Mouse (Mus musculus): ENCODE measurements at regions not wholly inside any gene's neighbourhood (a gene's known extent, or its start where the extent isn't known, plus 50 kb on each side); places are given as distances from the start of the nearest gene placed in this dataset.
"Not testable (repeated sequence)": the region's sequence is repeated elsewhere in the genome, so short reads cannot be mapped to it uniquely, and the experiment has no call there.

DNA sequence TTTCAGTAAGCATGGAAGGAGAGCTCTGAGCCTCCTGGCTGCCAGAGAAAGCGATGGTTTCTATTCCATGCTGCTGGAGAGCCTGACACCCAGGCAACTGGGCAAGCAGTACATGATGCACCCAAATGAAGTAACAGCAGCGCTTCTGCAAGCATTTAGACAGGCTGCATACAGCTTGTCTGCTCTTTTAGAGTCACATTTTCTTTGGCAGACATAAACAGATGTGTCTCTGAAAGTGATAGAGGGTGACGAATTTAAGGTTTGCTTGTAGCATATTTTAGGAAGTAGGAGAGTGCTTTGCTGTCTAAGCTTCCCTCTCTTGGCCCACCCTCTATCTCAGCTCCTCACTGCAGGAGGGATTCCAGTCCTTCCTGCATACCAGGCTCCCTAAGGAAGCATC lies 384.0 kb upstream of the Klhl29 start:
- no peak for DNase-seq

- DNase-seq, result no peak
These were observed 382.3 kb upstream of the Klhl29 start for GRCm38 (mm10) chr12:5757766-5758165.

DNA sequence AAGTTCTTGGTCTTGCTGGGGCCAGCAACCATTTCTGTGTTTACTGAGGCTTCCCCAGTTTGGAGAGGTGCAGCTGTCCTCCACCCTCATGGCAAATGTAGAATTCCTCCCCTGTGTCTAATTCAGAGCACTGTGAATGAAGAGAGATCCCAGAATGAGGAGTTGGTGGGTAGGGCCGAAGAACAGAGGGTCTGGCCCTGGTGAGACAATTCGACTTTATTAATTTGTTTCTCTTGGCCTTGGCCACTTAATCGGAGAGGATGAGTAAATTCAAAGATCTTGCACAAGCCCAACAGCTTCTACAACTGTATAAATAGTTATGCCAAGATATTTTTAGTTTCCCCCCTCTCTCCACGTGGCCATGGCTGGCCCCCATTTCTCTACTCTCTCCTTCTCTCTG lies 381.9 kb upstream of the Klhl29 start:
- no peak for DNase-seq

DNA sequence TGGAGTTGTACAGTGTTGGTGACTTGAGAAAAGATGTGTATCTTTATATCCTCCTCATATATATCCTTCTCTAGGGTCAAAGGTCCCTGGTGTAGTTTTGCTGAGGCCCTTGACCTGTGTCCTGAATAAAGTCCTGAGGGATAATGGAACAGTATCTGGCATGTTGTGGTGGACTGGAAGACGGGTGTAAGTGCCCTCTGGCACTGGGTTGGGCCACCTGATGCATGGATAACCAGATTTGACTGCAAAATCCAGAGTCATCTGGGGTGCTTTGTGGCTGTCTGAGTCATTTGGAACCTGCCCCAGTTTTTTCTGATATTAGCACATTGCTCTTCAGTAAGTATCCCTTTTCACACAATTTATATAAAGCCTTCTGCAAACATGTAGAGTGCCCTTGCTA lies 378.3 kb upstream of the Klhl29 start:
- no peak for DNase-seq

GRCm38 (mm10) chr12:5744086-5744709 lies 368.7 kb upstream of the Klhl29 start:
- DNase-seq, result no peak

DNA sequence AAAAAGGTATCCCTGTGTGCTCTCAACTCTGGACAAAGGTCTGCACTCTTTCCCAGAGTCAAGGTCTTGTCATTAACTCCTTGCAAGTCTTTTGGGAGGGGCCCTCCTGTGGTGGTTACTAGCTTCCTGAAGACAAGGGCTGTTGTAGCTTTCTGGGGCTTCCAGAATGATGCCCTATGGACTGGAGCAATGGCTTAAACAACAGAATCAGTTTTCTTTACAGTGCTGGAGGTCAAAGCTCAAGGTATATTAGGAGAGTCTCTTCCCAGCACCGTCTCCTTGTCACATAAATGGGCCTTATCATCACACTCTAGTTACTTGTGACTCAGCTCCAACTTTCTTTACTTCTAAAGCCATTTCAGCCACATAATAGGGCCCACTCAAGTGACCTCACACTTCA lies 360.6 kb upstream of the Klhl29 start:
- no peak for DNase-seq

GRCm38 (mm10) chr12:5734902-5735301 lies 359.4 kb upstream of the Klhl29 start:
- no peak for DNase-seq

GRCm38 (mm10) chr12:5723113-5723512 lies 347.6 kb upstream of the Klhl29 start:
- DNase-seq, result no peak

DNA sequence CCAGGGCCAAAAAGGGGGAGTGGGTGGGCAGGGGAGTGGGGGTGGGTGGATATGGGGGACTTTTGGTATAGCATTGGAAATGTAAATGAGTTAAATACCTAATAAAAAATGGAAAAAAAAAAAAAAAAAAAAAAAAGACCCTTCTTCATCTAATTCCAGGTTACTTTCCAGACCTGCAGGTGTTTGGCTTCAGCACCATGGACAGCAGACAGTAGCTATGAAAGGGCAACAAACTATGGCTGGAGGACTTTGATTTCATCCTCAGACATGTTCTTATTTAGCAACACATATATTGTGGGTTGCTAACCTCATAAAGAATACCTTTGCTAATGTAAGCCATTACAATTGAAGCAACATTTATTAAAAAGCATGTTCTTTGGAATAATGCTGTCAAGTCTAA lies 342.0 kb upstream of the Klhl29 start:
- peak; percentile 76 to 77 for DNase-seq

DNA sequence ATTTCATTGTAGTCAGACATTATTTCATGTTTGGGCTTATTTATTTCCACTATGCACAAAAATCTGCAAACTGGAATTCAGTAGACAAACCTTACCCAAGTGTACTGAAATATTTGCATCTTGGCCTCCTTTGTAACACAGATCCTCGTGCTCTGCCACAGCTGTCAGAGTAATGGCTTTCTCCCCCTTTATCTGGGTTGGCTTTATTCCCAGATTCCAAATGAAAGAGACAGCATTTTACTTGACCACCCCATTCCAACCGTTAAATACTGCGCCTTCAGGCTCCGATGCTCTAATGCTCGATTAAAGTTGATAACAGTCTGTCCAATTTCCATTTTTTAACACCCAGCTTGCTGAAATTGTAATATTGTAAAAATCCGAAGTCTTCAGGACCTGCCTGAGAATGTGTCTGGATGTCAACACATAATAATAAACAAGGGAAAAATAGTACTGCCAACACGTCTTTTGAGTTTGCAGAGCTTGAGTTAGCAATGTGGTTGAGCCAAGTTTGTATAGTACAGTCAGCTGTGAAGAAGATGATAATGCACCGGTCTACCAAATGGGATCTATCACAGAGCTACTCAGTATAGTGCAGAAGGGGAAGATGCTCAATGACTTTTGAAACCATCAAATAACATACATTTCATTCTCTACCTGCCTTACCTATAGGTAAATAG lies 323.4 kb upstream of the Klhl29 start:
- DNase-seq, result no peak

GRCm38 (mm10) chr12:5682182-5682581 lies 306.7 kb upstream of the Klhl29 start:
- DNase-seq, result no peak

GRCm38 (mm10) chr12:5678126-5678525 lies 302.6 kb upstream of the Klhl29 start:
- DNase-seq, result not testable (repeated sequence)

GRCm38 (mm10) chr12:5668486-5668885 lies 293.0 kb upstream of the Klhl29 start:
- DNase-seq, result no peak

GRCm38 (mm10) chr12:5637571-5638275 lies 262.2 kb upstream of the Klhl29 start:
- DNase-seq, result no peak

DNA sequence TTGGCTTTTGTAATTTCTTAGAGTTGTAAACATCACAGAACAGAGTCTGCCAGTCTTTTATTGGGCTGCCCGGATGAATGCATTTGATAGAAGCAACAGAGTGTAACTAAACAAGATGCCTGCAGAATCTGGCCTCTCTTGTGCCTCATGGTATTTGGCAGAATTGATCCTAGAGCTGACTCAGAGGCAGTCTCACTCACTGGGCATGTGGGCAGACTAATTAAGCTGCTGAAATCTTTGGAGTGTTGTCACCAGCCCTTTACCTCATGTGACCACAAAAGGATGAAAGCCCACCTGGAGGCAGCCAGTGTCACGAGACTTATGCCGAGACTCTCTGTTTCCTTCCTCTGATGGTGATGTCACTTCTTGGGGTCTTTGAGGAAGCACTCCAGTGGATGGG lies 258.5 kb upstream of the Klhl29 start:
- no peak for DNase-seq

DNA sequence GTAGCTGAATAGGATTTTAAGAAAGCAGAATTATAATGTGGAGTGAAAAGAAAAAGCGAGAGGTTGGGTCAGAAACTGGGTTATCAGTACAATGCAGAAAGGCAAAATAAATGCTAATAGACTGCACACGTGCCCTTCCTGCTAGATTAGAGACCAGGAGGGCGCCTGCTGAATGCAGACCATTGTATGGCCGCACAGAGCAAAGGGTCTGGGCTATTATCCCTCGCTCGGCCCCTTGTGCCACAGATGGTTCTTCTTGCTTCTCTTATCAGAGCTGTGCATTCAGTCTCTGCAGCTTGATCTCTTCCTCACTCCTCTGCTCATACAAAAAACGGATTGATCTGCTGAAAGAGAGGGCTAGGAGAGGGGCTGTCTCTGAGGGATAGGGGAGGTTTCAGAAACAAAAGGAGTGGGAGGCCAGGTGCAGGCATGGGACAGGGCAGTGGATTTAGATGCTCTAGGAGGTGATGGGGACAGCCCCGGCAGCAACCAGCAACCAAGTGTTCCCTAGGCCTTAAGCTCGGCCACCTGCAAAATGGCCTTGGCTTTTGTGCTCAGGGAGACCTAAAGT lies 225.7 kb upstream of the Klhl29 start:
- DNase-seq, result no peak

- no peak for DNase-seq
These were observed 223.9 kb upstream of the Klhl29 start for GRCm38 (mm10) chr12:5599426-5599825.

DNA sequence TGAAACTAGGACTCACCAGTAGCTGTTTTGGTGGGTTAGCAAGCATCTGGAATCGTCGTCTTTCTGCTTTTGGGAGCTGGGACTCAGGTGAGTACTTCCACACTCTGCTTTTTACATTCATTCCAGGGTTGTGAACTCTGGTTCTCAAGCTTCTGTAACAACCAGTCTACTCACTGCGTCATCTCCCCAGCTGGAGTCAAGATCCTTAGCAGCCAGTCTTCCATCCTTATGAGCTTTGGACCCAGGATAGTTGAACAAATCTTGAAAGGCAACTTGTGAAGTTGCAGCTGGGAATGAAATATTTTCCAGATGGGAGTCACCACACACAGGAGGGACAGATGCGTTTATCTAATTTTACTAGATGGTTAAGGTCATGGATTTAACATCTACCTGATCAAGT lies 223.5 kb upstream of the Klhl29 start:
- DNase-seq, result no peak

DNA sequence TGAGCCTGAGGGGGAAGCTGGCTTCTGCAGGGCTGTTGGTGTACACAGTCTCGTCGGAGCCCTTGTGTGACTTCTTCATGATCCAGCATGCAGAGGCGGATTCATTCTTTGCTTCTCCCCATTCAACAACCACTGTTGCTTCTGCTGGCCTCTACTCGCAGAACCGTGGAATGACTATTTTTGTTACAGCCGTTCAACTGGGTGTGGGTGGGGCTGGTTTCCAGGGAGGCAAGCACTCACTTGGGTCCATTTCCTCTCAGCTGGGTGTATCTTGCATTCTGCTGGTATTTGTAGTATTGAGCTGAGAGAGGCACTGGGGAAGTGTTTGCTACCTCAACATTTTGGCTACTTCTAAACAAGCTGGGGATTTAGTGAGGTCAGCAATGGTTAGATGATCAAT lies 197.3 kb upstream of the Klhl29 start:
- no peak for DNase-seq

DNA sequence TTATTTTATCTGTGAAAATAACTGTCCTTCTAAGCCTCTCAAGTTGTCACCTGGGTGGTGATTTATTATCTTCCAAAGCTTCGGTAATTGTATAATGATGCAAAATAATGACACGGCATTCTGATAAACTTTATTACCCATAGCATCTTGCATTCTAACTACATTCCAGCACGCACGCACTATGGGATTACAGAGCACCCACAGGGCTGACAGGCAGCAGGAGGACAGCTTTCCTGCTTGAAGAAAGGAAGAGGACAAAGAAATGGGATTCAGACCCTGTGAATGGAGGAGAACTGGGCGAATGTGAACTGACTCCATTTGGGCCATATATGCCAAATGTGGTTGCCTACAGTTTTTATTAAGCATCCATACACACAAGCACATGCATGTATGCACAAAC lies 193.5 kb upstream of the Klhl29 start:
- no peak for DNase-seq

DNA sequence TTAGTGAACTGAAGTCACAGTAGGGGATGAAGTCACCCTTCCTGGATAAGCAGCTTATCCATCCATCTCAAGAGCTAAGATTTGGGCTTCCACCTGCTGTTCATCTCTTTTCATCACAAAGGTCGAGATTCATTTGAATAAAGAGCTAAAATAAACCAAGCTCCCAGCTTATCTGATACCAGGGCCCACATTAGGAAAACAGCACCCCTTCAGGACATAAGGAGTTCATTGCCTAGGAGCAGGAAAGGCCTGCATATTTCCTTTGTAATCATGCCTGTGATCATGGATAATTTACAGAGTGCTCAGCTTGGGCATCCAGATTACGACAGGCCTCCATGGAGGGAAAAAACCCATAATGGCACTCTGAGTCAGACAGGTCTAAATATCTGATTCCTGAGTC lies 190.7 kb upstream of the Klhl29 start:
- DNase-seq, result no peak

- no peak for DNase-seq
These were observed 177.1 kb upstream of the Klhl29 start for GRCm38 (mm10) chr12:5552607-5553006.

GRCm38 (mm10) chr12:5551901-5552300 lies 176.4 kb upstream of the Klhl29 start:
- no peak for DNase-seq

- peak in 1 of 2 experiments; percentile 11 for DNase-seq
These were observed 174.3 kb upstream of the Klhl29 start for GRCm38 (mm10) chr12:5549796-5550195.

All from kidney, postnatal 4 days (tissue).